Mouse (Mus musculus): ENCODE measurements around the gene Rfx8.

Rfx8 gene

DNA sequence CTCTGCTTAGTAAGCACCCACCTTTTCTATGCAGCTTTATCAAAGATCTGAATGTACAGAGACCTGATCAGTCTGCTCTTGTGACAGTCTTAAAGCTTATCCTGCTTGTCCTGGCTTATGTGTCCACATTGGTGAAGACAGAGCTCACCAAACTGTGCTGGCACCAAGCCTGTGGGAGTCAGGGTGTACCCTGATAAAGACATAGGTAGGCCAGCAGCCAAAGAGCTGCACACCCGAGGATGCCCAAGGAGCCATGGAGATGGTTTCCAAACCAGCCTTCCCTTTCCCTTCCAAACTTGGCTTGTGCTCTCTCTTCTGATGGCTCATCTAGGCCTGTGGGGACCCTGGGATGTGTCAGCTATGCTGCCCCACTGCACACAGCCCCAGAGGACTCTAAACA is 76.5 kb downstream of the Rfx8 start:
- DNase-seq: no peak

DNA sequence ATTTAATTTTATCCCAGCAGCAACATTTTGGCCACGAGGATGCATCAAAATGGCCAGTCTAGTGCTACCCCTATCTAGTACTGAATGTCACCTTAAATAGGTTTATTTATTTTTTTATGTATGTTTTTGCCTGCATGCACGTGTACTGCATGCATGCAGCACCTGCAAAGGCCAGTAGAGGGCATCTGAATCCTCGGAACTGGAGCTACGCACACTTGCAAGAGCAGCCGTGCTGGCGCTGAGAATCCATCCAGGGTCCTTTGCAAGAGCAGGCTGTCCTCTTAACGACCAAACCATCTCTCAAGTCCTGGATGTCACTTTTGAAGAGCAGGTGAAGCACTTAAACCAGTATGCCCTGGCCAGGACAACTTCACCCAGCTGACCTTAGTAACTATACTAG is 79.1 kb downstream of the Rfx8 start:
- DNase-seq: no peak

DNA sequence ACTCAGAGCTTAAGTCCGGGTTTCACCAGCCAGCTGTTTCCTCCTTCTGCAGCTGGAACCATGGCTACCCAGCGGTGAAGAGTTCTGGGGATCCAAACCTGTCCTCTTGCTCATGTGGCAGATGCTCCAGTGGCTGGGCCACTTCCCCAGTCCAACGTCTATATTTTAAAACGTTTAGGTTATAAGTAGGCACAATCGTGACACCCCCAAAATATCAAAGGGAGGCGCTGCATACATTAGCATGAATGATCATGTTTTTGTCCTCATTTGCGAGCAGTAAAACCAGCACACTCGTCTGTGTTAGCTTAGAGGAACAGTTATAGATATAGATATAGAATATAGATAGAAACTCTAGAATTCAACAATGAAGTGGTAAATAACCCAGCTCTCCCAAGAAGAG is 83.7 kb downstream of the Rfx8 start:
- no peak for DNase-seq

DNA sequence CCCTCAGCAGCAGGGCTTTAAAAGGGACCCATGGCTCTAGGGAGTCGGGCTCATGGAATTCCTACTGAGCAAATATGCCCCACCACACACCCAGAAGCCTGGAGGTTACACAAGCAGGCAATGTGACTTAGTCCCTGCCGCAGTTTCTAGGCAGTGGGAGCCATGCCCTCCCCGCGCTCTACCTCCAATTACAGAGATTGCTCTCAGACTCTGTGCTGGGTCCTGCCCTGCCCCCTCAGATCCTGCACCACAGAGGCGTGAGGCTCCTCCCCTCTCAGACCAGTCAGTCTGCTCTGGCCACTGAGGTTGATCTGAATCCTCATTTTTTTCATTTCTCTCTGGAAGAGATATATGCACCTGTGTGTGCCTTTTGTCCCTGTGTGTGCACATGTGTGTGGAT is 84.1 kb downstream of the Rfx8 start:
- DNase-seq: no peak

DNA sequence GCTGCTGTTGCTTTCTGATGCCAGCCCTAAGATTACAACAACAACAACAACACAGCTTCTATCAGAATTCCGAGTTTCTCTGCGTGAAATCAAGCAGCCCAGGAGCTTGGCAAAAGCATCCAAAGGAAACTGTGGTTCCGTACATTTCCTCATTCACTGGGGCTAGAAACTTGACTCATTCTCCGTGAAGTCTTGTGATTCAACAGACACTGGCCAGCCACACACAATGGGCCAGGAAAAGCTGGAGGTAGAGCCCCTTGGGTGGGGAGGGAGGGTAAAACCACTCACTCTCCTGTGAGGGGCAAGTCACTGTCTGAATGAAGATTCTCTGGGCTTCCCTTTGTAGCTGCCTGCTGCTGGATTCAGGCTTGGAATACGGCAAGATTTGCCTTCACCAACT is 84.6 kb downstream of the Rfx8 start:
- DNase-seq: no peak

DNA sequence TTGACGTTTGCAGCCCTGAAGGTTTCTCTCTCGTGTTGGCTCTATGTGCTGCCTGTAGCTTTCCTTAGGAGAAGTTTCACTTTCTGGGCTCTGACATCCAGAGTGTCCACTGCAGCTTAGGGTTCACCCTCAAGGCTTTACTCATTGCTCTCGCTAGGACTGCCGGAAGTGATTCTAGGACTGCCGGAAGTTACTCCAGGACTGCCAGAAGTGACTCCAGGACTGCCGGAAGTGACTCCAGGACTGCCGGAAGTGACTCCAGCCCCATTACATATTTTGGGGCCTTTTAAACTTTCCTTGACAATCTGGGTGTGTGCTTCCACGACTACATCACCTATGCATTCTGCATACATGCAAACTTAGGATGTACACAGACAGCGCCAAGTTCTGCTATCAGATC is 92.2 kb downstream of the Rfx8 start:
- DNase-seq: no peak

DNA sequence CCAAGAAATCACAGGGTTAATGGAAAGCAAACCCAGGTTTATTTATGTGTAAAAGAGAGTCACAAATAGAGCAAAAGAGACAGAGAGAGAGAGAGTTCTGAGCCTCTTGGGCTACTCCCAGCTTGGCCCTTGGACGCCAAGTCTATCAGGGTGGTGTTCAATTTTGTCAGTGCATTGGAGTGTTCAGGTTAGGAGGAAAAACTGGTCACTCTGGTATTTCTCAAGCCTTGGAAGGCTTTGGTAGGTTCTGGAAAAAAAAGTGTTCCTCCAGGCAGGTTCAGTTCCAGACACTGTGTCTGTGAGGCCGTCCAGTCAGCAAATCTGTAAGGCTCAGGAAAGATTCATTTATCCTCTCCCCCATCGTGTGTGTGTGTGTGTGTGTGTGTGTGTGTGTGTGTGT is 95.3 kb downstream of the Rfx8 start:
- no peak for DNase-seq

DNA sequence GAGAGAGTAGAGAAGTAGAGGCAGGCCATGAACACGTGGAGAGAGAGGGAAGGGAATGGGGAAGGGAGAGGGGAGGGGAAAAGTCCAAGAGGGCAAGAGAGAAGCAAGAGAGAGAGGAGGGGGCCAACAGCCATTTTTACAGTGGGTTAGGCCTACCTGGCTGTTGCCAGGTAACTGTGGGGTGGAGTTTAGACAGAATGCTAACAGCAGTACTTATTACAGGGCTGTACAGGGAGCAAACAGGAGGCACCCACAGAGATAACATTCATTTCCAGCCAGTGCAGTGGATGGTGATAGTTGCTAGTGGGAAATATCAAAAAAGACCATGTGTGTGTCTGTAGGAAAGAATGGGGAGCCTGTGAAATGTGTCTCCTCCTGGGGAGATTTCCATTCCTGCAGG is 97.1 kb downstream of the Rfx8 start:
- no peak for DNase-seq

DNA sequence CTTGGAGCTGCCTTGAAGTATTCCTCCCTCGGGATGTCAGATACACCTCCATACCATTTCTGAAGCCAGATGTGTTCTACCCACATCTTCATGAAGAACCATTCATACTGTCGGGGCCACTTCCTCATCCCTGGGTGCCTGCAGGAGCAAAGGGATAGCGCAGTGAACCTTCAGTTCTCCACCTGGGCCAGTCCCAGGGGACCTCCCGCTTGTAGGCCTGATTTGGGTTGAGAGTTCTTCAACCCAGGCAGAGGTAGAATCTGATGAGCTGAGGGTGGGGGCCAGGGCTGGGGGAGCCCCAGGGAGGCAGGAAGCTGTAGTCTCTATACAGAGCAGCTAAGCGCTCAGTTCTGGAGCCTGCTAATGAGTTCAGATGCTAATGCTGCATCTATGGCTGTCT is 97.7 kb downstream of the Rfx8 start:
- no peak for DNase-seq

DNA sequence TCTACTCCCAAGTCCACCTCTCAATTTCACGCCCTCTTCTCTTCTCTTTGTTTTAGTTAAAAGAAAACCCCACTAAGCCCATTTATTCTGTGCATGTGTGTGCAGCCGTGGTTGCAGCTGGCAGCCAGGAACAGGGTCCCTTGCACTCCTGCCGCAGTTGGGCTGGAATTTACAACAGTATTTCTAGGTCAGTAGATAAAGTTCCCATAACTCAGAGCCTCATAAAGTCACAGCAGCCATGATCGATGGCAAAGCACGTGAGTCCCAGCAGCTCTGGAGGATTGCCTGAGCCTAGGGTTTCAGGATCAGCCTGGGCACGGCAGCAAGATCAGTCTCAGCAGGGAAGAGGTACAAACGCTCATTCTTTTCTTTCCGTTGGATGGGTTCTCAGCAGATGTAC is 102.3 kb downstream of the Rfx8 start:
- DNase-seq: no peak

DNA sequence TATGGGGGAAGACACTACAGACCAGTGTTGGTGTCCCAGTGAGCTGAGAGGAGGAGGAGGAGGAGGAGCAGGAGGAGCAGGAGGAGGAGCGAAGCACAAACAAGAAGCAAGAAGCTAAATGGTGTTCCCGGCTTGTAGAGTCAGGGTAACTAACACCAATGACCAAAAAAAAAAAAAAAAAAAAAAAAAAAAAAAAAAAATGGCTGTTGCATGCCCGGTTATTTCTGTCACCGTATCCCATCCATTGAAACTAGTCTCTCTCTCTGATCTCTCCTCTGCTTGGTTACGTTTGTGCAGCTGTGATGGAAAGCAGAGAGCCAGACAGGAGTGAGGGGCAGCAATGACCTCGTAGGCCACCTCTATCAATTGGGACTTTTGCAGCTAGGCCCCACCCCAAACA is 105.3 kb downstream of the Rfx8 start:
- no peak for DNase-seq

All from kidney, postnatal 25 days (tissue).